Mouse (Mus musculus): ENCODE results near the gene Avpi1.
"Not testable (repeated sequence)": the region's sequence is repeated elsewhere in the genome, so short reads cannot be mapped to it uniquely, and the experiment has no call there.

The Avpi1 gene

GRCm38 (mm10) chr19:42118142-42118541 lies 10.7 kb downstream of the Avpi1 start:
- CTCF ChIA-PET, result no interaction called here

DNA sequence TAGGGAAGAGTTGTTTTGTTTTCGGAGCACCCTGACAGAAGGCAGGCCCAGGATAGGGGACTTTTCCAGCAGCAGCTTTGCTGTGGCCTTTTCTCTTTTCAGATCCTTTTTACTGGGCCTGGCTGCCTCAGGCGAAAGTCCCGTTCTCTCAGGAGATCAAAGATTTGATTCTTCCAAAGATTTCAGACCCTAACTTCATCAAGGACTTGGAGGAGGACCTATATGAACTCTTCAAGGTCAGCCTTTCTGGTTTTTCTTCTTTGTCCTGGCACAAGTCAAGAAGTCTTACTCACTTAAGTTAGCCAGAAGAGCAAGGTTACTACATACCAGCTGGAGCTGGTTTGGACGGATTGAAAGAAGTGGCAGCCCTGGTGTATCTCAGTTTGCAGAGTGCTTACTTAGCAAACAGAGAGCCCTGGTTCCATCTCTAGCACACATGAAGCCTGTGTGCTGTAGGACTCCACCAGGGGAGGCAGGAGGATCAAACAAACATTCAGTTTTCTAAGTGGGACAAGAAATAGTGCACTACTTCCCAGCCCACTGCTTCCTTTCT lies 13.0 kb downstream of the Avpi1 start:
- CTCF ChIA-PET, result no interaction called here

DNA sequence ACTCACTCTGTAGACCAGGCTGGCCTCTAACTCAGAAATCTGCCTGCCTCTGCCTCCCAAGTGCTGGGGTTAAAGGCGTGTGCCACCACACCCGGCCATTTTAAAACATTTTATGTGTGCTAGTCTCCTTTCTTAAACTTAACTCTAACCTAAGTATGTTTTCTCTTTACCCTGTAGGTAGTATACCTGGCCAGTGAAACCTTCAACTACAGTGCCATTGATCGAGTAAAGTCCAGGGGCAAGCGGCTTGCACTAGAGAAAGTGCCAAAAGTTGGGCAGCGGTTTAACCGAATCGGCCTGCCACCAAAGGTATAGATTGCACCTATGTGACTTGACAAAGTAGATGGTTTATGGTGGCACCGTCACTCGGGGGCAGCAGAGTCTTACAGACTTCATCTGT lies 24.2 kb downstream of the Avpi1 start:
- CTCF ChIA-PET, result no interaction called here

DNA sequence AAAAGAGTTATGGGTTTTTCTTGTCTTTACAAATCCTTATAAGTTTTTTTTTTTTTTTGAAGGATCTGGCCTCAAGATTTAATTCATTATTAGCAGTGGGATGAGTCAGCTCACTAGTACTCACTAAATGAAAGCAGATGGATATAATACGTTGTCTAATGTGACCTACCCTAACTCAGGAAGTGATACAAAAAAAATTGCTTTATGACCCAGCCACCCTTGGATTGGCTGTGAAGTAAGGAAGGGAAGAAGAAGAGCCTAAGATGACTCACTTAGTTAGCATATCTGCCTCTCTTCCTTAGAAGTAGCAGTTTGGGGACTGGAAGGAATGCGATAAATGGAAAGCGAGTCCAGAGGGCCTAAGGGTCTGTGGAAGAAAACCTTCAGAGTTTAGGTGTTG lies 29.5 kb downstream of the Avpi1 start:
- CTCF ChIA-PET, result no interaction called here

- CTCF ChIA-PET, result interaction anchor here (0.6 to 0.9 kb wide), 2 partner anchors 15 to 20 kb away, joined by 3 to 5 read pairs; no protein-coding TSS in a partner anchor
Measured at GRCm38 (mm10) chr19:42090637-42091141, 38.2 kb downstream of the Avpi1 start.

DNA sequence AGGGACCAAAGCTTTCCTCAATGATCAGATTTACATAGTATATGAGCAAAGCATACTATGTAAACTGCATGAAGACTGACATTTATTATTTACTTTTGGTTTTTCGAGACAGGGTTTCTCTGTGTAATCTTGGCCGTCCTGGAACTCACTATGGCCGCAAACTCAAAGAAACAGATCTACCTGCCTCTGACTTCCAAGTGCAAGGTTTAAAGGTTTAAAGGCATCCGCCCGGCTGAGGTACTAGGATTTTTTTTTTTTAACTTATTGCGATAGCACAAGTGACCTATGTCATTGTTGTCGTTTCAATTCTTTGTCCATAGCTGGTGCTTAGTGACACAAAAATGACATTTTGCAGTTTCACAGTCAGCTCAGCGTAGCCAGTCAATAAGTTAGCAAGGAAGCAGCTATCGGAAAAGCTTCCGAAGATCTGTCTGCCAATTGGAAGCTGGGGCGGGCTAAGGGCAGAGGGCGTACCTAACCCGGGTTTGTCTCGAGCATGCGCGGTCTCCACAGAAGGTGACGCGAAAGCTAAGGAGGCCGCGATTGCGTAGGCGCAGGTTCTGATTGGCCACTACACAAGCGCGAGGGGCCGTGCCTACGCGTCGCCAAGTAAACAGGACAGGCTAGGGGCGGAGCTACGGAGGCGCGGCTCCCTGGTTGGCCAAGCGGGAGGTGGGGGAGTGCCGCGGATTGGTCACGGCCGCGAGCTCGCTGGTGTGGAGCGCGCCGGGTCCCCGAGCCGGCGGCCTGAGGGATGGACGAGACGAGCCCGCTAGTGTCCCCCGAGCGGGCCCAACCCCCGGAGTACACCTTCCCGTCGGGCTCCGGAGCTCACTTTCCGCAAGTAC lies 38.9 kb downstream of the Avpi1 start, which contains the start of gene Pi4k2a:
TSS of gene Pi4k2a (plus strand) at position 723 of the 848 bp plus-strand sequence.
- CTCF ChIA-PET, result interaction anchor here (0.9 kb wide), 1 partner anchor 16 kb away, joined by 3 read pairs; no protein-coding TSS in a partner anchor

- CTCF ChIA-PET, result interaction anchor here (0.7 kb wide), 1 partner anchor 53 kb away, joined by 5 read pairs; the partner anchor contains the start of gene Ankrd2
Measured at GRCm38 (mm10) chr19:42089103-42089747, 39.6 kb downstream of the Avpi1 start.

- CTCF ChIA-PET, result interaction anchor here (1.6 kb wide), 1 partner anchor 43 kb away, joined by 4 read pairs; no protein-coding TSS in a partner anchor
Measured at GRCm38 (mm10) chr19:42086166-42086565, 42.7 kb downstream of the Avpi1 start, which contains the start of gene Morn4. Gene Morn4, minus strand, starts transcription at chr19:42086357.

GRCm38 (mm10) chr19:42085690-42086089 lies 43.2 kb downstream of the Avpi1 start:
- CTCF ChIA-PET, result no interaction called here

- CTCF ChIA-PET, result not testable (repeated sequence)
Measured at GRCm38 (mm10) chr19:42081613-42082012, 47.2 kb downstream of the Avpi1 start.

DNA sequence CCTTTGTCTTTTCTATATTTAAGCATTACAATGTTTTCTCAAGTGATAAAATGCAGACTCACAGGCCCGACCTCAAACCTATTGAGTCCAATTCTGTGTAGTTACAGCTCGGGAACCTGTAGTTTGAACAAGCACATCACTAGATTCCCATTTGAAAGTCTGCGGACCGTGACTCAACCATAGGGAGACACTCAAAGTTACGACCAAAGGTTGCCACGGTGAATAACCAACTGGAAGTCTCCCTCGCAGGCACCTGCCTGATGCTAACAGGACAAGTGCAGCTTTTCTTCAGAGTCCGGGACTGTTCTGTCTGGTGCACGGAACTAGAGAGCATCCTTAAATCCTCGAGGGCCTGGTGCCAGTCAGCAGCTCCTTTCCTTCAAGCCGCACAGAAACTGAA lies 48.4 kb downstream of the Avpi1 start:
- CTCF ChIA-PET, result interaction anchor here (0.6 kb wide), 1 partner anchor 986 kb away, joined by 3 read pairs; no protein-coding TSS in a partner anchor

- CTCF ChIA-PET, result interaction anchor here (0.6 kb wide), 1 partner anchor 985 kb away, joined by 3 read pairs; no protein-coding TSS in a partner anchor
Measured at GRCm38 (mm10) chr19:42079950-42080349, 48.9 kb downstream of the Avpi1 start.

DNA sequence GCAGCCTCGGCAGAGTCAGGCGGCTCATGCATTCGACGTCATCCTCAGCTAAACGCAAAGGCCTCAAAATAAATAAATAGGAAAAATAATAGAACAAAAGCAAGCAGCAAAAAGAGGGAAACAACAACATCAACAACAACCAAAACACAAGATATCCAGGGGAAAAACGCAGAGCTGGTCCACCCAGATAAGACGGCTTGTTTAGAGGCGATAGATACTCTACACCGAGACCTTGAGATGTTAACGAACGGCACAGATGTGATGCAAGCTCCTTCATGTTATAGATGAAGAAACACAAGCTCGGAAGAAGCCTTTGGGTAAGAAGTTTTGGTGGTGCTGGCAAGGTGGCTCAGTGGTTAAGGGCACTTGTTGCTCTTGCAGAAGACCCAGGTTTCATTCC lies 49.9 kb downstream of the Avpi1 start:
- CTCF ChIA-PET, result no interaction called here

- CTCF ChIA-PET, result no interaction called here
Measured at GRCm38 (mm10) chr19:42078566-42078965, 50.3 kb downstream of the Avpi1 start.

GRCm38 (mm10) chr19:42075992-42076391 lies 52.9 kb downstream of the Avpi1 start:
- CTCF ChIA-PET, result no interaction called here

GRCm38 (mm10) chr19:42075051-42075450 lies 53.8 kb downstream of the Avpi1 start:
- CTCF ChIA-PET, result no interaction called here

Measured in spleen, embryonic (tissue).